Mouse (Mus musculus) heart, embryonic 13.5 days (tissue): ENCODE results near the gene Prl7c1. TPM values are rescaled to one million over a fixed set of nuclear protein-coding genes. Genes with fewer than 3 reads are reported as not detected.
"Not testable (repeated sequence)": the region's sequence is repeated elsewhere in the genome, so short reads cannot be mapped to it uniquely, and the experiment has no call there.

Experiments
- ATAC-seq: fragments of 200-750 bp; cut with Nextera tagmentation; 2 replicates; pipeline ENCODE4 v1.8.0; 2017; ENCODE audit warnings: moderate TSS enrichment; ENCODE audit not compliant: insufficient number of reproducible peaks, low FRiP score, low TSS enrichment; ENCODE audit errors: extremely low read depth
- H3K27ac ChIP-seq: fragments of 300-500 bp; sonication (generic); replicated peaks from 2 replicates; pipeline ENCODE4 v1.5.1; 2015; ENCODE audit warnings: moderate library complexity, mild to moderate bottlenecking, inconsistent platforms
- H3K27me3 ChIP-seq: fragments of 300-500 bp; sonication (generic); replicated peaks from 2 replicates; pipeline ENCODE4 v1.6.1; 2015; ENCODE audit warnings: mild to moderate bottlenecking, inconsistent platforms
- H3K36me3 ChIP-seq: fragments of 300-500 bp; sonication (generic); 2 replicates; pipeline ENCODE4 v1.6.1; 2015; ENCODE audit warnings: mild to moderate bottlenecking, inconsistent platforms
- H3K4me1 ChIP-seq: fragments of 300-500 bp; sonication (generic); 2 replicates; pipeline ENCODE4 v1.6.1; 2015; ENCODE audit warnings: inconsistent platforms
- H3K4me2 ChIP-seq: fragments of 300-500 bp; sonication (generic); 2 replicates; pipeline ENCODE4 v1.6.1; 2015; ENCODE audit warnings: inconsistent platforms, mild to moderate bottlenecking, moderate library complexity
- H3K4me3 ChIP-seq: fragments of 300-500 bp; sonication (generic); 2 replicates; pipeline ENCODE4 v1.5.1; 2015; ENCODE audit warnings: moderate library complexity, mild to moderate bottlenecking, inconsistent platforms
- H3K9ac ChIP-seq: fragments of 300-500 bp; sonication (generic); 2 replicates; pipeline ENCODE4 v1.6.1; 2015; ENCODE audit warnings: inconsistent platforms, mild to moderate bottlenecking, moderate library complexity
- H3K9me3 ChIP-seq: fragments of 300-500 bp; sonication (generic); 2 replicates; pipeline ENCODE4 v1.6.1; 2016; ENCODE audit warnings: inconsistent platforms
- WGBS: fragments of 180-500 bp; shearing (Covaris S2); methylation state at CpG from one replicate; pipeline ENCODE4 v1.1.7; 2015; ENCODE audit warnings: mixed read lengths; 5-methylcytosine and 5-hydroxymethylcytosine counted together
- polyA plus RNA-seq: library from polyadenylated mRNA; unstranded; fragments of >200 nt; fragmentation: Nextera tagmentation; extraction: Ambion mirVana; gene quantifications from 2 replicates; pipeline ENCODE4 v1.2.1, GENCODE M21; 2015

The Prl7c1 gene
- not detected in 2 replicates for polyA plus RNA-seq

DNA sequence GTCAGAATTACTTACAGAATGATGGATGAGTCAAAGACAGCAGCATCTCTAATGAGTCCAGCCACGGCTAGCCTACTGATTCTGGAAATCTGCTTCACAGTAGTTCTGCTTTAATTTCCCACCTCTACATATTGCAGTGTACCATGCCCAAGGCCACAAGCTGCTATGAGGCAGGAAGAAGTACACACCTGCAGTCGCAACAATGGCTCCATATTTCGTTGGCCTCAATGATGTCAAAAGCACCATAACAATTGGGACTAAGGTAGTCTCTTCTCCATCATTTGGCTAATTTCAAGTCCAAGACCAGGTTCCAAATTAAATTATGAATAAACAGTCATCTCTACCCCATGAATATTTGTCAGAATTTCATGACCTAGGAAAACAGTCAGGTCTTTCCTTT, at the start of gene Prl7c1:
Gene Prl7c1 (minus strand): TSS at position 101 of the 400 bp plus-strand sequence.
- H3K4me1 ChIP-seq, H3K27me3 ChIP-seq, H3K36me3 ChIP-seq, H3K9ac ChIP-seq, ATAC-seq, H3K9me3 ChIP-seq, H3K4me2 ChIP-seq, H3K4me3 ChIP-seq, H3K27ac ChIP-seq: not testable (repeated sequence)
- WGBS = 80% methylated on average over 3 of the region's 3 CpGs

DNA sequence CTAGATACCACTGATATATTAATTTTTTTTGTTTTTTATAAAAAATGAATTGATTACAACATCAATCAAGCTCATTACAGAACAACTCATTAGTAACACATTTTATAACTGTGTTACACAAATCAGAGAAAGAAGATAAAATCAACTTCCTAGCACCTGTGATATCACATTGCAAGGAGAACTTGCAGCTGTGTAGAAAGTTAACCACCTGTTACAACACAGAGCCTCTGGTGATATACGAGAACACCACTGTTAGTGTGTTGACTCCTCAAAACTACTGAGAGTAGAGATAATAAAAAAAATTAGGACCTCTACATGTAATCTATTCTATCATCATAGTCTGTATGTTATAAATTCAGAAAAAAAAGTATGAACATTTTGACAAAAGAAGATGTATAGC, 22.2 kb upstream of the Prl7c1 start:
- H3K4me2 ChIP-seq = no peak overlapping the region
- ATAC-seq = no peak
- WGBS = 64% methylated on average over 1 of the region's 1 CpGs
- no peaks in the 10 kb centered on the region for H3K9me3 ChIP-seq
- H3K27ac ChIP-seq = no peak overlapping the region
- no peaks in the 10 kb centered on the region for H3K4me1 ChIP-seq
- no peak overlapping the region for H3K9ac ChIP-seq
- H3K4me3 ChIP-seq = no peak overlapping the region
- no peaks in the 10 kb centered on the region for H3K36me3 ChIP-seq
- H3K27me3 ChIP-seq = no peaks in the 10 kb centered on the region

DNA sequence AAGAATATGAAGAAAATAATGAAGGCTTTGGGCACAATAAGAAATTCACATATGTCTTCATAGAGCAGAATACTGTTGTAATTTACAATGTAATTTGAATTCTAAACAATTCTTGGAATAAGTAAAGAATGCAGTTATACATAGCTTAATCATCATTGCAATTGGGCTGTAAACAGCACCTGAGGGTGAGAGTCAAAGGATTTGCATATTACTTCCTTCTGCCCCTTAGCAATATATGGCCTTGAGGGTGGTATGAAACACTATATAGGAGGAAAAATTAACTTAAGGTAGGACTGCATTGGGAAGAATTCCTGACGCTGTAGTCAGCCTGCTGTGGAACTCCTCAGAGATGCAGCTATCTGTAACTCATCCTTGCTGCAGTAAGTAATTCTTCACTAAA, 20.8 kb upstream of the Prl7c1 start, which contains the start of gene Prl2a1:
Gene Prl2a1 (plus strand): TSS at position 301 of the 400 bp plus-strand sequence.
- Histone ChIP-seq H3K9ac (no peak within 1 kb of the TSS), H3K4me2 (no peak within 1 kb of the TSS), H3K4me1 (no peaks in the 10 kb centered on the region), H3K27ac (no peak within 1 kb of the TSS), H3K4me3 (no peak within 1 kb of the TSS), H3K27me3 (no peaks in the 10 kb centered on the region), H3K9me3 (no peaks in the 10 kb centered on the region), H3K36me3 (no peaks in the 10 kb centered on the region)
- ATAC-seq = no peak
- 73% methylated on average over 1 of the region's 1 CpGs for WGBS

DNA sequence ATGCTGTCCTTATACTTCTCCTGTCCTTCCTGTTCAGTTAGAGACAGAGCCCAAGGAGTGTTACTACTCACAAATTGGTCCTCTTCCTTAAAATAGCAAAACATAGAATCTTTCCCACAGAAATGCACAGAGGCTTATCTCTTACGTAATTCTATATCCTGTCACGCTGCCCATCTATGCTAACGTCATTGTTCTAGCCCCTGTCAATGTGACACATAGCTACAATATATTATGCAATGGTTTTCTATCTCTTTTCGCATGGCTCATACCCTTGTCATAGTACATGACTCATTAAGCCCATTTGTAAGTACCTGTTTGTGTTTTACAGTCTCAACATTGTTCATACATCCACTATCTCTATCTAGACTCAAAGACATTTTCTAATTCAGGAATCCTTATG, 18.7 kb upstream of the Prl7c1 start:
- Histone ChIP-seq H3K36me3 (no peaks in the 10 kb centered on the region), H3K4me2 (no peak overlapping the region), H3K4me1 (no peaks in the 10 kb centered on the region), H3K9me3 (no peaks in the 10 kb centered on the region), H3K27ac (no peak overlapping the region), H3K9ac (no peak overlapping the region), H3K27me3 (no peaks in the 10 kb centered on the region), H3K4me3 (no peak overlapping the region)
- WGBS = 67% methylated on average over 4 of the region's 4 CpGs
- ATAC-seq = no peak

DNA sequence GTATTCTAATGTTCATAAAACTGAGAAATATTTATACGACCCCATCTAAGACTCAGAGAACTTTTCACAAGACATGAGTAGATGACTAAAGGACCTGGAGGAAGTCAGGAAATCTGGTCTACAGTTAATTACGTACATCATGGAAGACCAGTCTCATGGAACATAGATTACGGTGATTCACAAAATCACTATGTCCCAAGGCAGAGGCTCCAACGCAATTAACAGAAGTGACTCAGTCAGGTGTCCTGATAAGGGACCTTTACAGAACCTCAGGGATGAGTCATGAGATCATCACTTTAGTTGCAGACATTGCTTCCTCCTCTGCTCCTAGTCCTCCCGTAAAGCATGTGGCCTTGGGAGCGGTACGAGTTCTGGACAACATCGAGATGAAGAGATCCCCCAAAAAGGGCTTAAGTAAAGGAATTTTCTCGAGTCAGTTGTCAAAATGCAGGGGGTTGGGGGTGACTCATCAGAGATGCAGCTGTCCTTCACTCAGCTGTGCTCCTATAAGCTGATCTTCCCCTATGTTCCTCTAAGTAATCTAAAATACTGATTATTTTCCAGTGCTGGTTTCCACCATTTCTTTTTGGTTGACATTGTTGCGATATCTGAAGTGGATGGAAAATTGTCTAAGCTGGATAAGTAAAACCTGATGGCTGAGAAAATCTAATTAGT, 46.0 kb downstream of the Prl7c1 start:
- H3K9me3 ChIP-seq = no peaks in the 10 kb centered on the region
- H3K27ac ChIP-seq = no peak overlapping the region
- WGBS = 74% methylated on average over 10 of the region's 10 CpGs
- no peak overlapping the region for H3K9ac ChIP-seq
- H3K4me1 ChIP-seq = no peaks in the 10 kb centered on the region
- H3K36me3 ChIP-seq = no peaks in the 10 kb centered on the region
- H3K4me3 ChIP-seq = no peak overlapping the region
- no peaks in the 10 kb centered on the region for H3K27me3 ChIP-seq
- no peak overlapping the region for H3K4me2 ChIP-seq
- ATAC-seq = no peak

DNA sequence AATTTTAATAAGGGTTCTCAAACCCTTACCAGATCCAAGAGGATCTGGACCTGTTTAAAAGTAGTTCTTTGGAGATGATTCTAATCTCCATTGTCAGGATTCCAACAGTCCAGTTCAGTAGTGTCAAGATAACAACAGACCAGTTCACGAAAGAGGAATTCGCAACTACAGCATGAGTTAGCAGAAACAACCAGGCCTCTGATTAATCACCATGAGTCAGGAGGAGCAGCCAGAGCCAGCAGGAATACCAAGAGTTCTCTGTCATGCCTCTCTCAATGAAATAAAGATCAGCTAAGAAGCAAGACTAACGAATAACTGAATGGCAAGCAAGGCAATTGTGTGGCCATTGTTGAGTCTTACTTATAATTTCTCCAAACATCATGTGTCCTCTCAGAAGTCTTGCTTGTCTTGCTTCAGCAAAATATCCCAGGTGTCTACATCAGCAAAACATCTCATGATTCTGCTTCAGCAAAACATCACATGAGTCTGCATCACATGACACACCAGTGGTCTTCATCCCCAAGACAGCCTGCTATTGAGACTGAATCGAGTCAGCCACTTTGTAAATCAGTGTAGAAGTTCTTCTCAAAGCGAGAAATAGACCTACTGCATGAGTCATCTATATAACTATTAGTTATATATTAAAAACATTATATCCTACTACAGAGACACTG, 50.2 kb downstream of the Prl7c1 start:
- not testable (repeated sequence) for H3K4me3 ChIP-seq, H3K9ac ChIP-seq, H3K27ac ChIP-seq, ATAC-seq, H3K27me3 ChIP-seq, H3K36me3 ChIP-seq, H3K4me1 ChIP-seq, H3K9me3 ChIP-seq, H3K4me2 ChIP-seq
- 72% methylated on average over 5 of the region's 5 CpGs for WGBS

DNA sequence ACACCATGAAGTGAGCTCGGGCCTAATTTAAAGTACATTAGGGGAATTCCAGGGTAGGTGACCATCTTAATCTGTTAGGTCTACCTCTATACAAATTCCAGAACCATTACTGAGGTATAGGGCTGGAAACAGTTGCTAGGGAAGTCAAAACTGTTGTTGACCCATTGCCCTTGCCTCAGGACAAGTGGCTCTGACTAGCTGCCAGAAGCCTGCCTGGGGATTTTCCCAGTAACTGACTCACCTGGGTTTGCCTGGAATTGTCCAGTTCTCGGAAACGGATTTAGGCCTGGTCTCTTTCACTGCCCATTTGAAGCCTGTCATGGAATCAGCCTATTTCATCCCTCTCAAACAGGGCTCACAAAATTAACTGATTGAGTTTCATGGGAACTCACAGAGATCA, 55.5 kb downstream of the Prl7c1 start:
- WGBS = 68% methylated on average over 3 of the region's 3 CpGs

More for the DNA sequence above, 55.5 kb downstream of the Prl7c1 start:
- not testable (repeated sequence) for H3K9me3 ChIP-seq, ATAC-seq, H3K4me1 ChIP-seq, H3K4me3 ChIP-seq, H3K4me2 ChIP-seq, H3K27ac ChIP-seq, H3K27me3 ChIP-seq, H3K9ac ChIP-seq, H3K36me3 ChIP-seq

Other genes starting within 250 kb of the Prl7c1 start
- gene Prl8a9, start 216.2 kb downstream of the Prl7c1 start, polyA plus RNA-seq = not detected in 2 replicates
- gene Prl8a1, start 198.6 kb downstream of the Prl7c1 start, polyA plus RNA-seq = not detected in 2 replicates
- not detected in 2 replicates for gene Prl7b1, start 170.2 kb downstream of the Prl7c1 start, polyA plus RNA-seq
- not detected in 2 replicates for gene Prl7a1, start 138.3 kb downstream of the Prl7c1 start, polyA plus RNA-seq
- gene Prl7a2, start 112.8 kb downstream of the Prl7c1 start, polyA plus RNA-seq = not detected in 2 replicates
- not detected in 2 replicates for gene Prl7d1, start 64.1 kb downstream of the Prl7c1 start, polyA plus RNA-seq
- not detected in 2 replicates for gene Prl2a1, start 20.9 kb upstream of the Prl7c1 start, polyA plus RNA-seq
- not detected in 2 replicates for gene Prl2c1, start 68.5 kb upstream of the Prl7c1 start, polyA plus RNA-seq
- gene Prl4a1, start 235.4 kb upstream of the Prl7c1 start, polyA plus RNA-seq = not detected in 2 replicates